Mouse (Mus musculus) spleen, adult 2 months (tissue): ENCODE measurements around the gene Arhgap17. TPM values are rescaled to one million over a fixed set of nuclear protein-coding genes. Genes with fewer than 3 reads are reported as not detected.

Source experiments
- DNase-seq, 2 experiments: peaks; one replicate each; pipeline versions ENCODE4 v3.0.0 to v3.0.0-alpha.2; 2012 to 2021; ENCODE audit warnings: low spot score in 2 of 2, low read depth in 1 of 2
- H3K27ac ChIP-seq: fragments of 200-500 bp; 2 replicates; pipeline ENCODE4 v1.5.1; 2012; ENCODE audit warnings: low read length, inconsistent platforms; ENCODE audit not compliant: insufficient read depth
- H3K27me3 ChIP-seq: fragments of 200-500 bp; 2 replicates; pipeline ENCODE4 v1.6.1; 2012; ENCODE audit warnings: mild to moderate bottlenecking, moderate library complexity, low read length, inconsistent platforms; ENCODE audit not compliant: control insufficient read depth, insufficient read depth
- H3K36me3 ChIP-seq: fragments of 200-500 bp; 2 replicates; pipeline ENCODE4 v1.6.1; 2012; ENCODE audit warnings: mild to moderate bottlenecking, low read length, inconsistent platforms; ENCODE audit not compliant: control insufficient read depth, insufficient read depth
- H3K4me1 ChIP-seq: fragments of 200-500 bp; 2 replicates; pipeline ENCODE4 v1.6.1; 2011; ENCODE audit warnings: inconsistent platforms; ENCODE audit not compliant: control insufficient read depth, insufficient read depth, insufficient read length
- H3K4me3 ChIP-seq: fragments of 200-500 bp; 2 replicates; pipeline ENCODE4 v1.5.1; 2011; ENCODE audit warnings: mild to moderate bottlenecking, inconsistent platforms; ENCODE audit not compliant: insufficient read depth, insufficient read length; ENCODE audit errors: extremely low read depth
- CTCF ChIP-seq: fragments of 200-500 bp; IDR thresholded peaks from 2 replicates; pipeline ENCODE4 v1.5.1; 2011; ENCODE audit warnings: mild to moderate bottlenecking, inconsistent platforms; ENCODE audit not compliant: insufficient read depth, insufficient read length, insufficient replicate concordance; ENCODE audit errors: extremely low read depth
- POLR2A ChIP-seq: fragments of 200-500 bp; IDR thresholded peaks from 2 replicates; pipeline ENCODE4 v1.6.1; 2011; ENCODE audit warnings: low read depth, low read length, inconsistent platforms
- WGBS: fragments of 180-500 bp; shearing (Covaris S2); methylation state at CpG from one replicate; pipeline ENCODE4 v1.1.7; 2018; 5-methylcytosine and 5-hydroxymethylcytosine counted together
- polyA plus RNA-seq: library from polyadenylated mRNA; depleted of rRNA; stranded (reverse); fragments of >200 nt; gene quantifications from 2 replicates; pipeline ENCODE4 v1.2.3, GENCODE M21; 2012

The Arhgap17 gene
- polyA plus RNA-seq, 1 experiment: 68.0 TPM

DNA sequence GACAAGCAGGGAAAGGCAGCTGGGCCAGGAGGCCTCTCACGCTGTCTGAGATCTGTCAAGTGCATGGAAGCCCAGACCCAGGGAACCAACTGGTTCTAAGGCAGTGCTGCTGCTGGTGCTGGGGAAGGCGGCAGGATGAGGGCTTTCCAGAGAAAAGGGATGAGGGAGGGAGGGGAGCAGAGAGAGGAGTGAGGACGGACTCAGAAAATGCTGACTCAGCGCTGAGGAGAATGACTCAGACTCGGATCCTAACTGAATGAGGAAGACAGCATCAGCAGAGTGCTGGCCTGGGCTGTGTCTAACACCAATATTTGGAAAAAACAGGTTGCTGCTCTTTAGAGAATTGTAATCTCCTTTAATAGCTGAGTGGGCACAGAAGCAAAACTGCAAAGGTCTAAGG is 57.9 kb downstream of the Arhgap17 start:
- Histone ChIP-seq H3K36me3 (peaks cover 55% of the 10 kb centered on the region), H3K4me1 (no peaks in the 10 kb centered on the region), H3K4me3 (no peak overlapping the region), H3K27me3 (no peaks in the 10 kb centered on the region), H3K27ac (no peak overlapping the region)
- 79% methylated on average over 5 of the region's 5 CpGs for WGBS
- DNase-seq: no peak
- TF ChIP-seq POLR2A (no peak), CTCF (no peak)

DNA sequence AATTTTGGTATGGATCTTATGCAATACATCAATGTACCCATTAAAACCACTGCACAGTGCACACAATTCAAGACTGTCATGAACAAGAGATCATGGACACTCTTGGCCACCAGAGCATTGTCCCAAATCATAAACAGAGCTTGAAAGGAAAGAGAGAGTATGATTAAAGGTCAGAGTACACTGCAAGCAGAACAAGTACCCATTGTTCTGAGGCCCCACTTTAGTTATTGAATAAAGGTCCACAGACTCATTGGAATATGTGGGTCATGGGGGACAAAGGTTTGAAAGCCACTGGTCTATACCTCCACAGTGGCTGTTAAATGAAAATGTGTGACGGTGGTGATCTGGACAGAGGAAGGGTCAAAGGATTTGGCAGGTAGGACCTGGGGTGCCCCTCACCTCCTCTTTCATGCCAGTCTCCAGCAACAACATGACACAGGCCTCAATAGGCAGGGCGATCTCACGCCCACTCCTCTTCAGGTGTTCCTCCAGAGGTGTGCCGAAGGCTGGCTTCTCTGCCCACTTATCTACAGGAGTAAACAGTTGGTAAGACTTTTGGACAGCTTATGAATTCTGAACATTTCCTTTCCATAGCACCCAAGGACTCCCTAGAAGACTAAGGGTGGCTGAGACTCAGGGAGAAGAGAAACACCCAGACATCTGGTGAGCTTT is 61.7 kb downstream of the Arhgap17 start:
- Histone ChIP-seq H3K4me3 (no peak overlapping the region), H3K4me1 (no peaks in the 10 kb centered on the region), H3K27me3 (no peaks in the 10 kb centered on the region), H3K27ac (no peak overlapping the region), H3K36me3 (peaks cover 71% of the 10 kb centered on the region)
- WGBS: 97% methylated on average over 4 of the region's 4 CpGs
- no peak for DNase-seq
- no peak for TF ChIP-seq CTCF
- no peak for TF ChIP-seq POLR2A

GRCm38 (mm10) chr7:123307236-123307635 is 62.5 kb downstream of the Arhgap17 start:
- Histone ChIP-seq H3K36me3 (peaks cover 71% of the 10 kb centered on the region), H3K27me3 (no peaks in the 10 kb centered on the region), H3K4me3 (no peak overlapping the region), H3K27ac (no peak overlapping the region), H3K4me1 (no peaks in the 10 kb centered on the region)
- TF ChIP-seq POLR2A (no peak), CTCF (no peak)
- 97% methylated on average over 8 of the region's 8 CpGs for WGBS
- no peak for DNase-seq

GRCm38 (mm10) chr7:123305397-123305796 is 64.3 kb downstream of the Arhgap17 start:
- TF ChIP-seq CTCF (no peak), POLR2A (no peak)
- no peak overlapping the region for H3K4me3 ChIP-seq
- H3K36me3 ChIP-seq: peaks cover 59% of the 10 kb centered on the region
- 90% methylated on average over 2 of the region's 2 CpGs for WGBS
- no peak overlapping the region for H3K27ac ChIP-seq
- no peaks in the 10 kb centered on the region for H3K4me1 ChIP-seq
- no peaks in the 10 kb centered on the region for H3K27me3 ChIP-seq
- no peak for DNase-seq

GRCm38 (mm10) chr7:123300258-123300657 is 69.5 kb downstream of the Arhgap17 start:
- Histone ChIP-seq H3K27ac (no peak overlapping the region), H3K4me1 (no peaks in the 10 kb centered on the region), H3K27me3 (no peaks in the 10 kb centered on the region), H3K4me3 (no peak overlapping the region), H3K36me3 (peaks cover 59% of the 10 kb centered on the region)
- no peak for TF ChIP-seq CTCF
- TF ChIP-seq POLR2A: no peak
- no peak for DNase-seq
- 51% methylated on average over 3 of the region's 3 CpGs for WGBS

DNA sequence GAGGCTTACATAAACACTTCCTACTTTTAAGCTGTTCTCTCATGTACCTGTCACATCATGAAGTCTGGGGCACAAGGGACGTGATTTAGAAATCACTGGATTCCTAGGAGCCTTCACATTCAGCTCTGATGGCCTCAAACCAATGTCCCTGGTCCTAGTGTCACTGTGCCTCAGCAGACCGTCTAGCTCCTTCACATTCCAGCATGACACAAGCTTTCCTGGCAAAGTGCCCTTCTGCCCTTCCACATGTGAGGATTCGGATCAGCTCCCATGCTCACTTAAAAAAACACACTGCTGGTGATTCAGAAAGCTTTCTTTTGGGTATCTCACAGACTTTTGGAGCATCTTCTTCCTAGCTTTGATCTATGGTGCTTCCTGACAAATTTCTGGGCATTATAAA is 71.5 kb downstream of the Arhgap17 start:
- Histone ChIP-seq H3K4me3 (no peak overlapping the region), H3K27ac (no peak overlapping the region), H3K27me3 (no peaks in the 10 kb centered on the region), H3K36me3 (peaks cover 59% of the 10 kb centered on the region), H3K4me1 (no peaks in the 10 kb centered on the region)
- WGBS: 83% methylated on average over 3 of the region's 3 CpGs
- no peak for TF ChIP-seq POLR2A
- TF ChIP-seq CTCF: no peak
- DNase-seq: no peak

GRCm38 (mm10) chr7:123296097-123296496 is 73.6 kb downstream of the Arhgap17 start:
- Histone ChIP-seq H3K27ac (no peak overlapping the region), H3K4me1 (no peaks in the 10 kb centered on the region), H3K27me3 (no peaks in the 10 kb centered on the region), H3K4me3 (no peak overlapping the region), H3K36me3 (peaks cover 72% of the 10 kb centered on the region)
- no peak for DNase-seq
- TF ChIP-seq CTCF (no peak), POLR2A (no peak)
- WGBS: 91% methylated on average over 6 of the region's 6 CpGs
